Mouse (Mus musculus): ENCODE results near the gene Rusc2. TPM values are rescaled to one million over a fixed set of nuclear protein-coding genes. Genes with fewer than 3 reads are reported as not detected.
A peak's percentile ranks its signal among the peaks of the same experiment; 100 is the strongest.

Rusc2 gene
- polyA plus RNA-seq, 1 experiment: 8.5 TPM

GRCm38 (mm10) chr4:43447251-43447650 is 65.5 kb downstream of the Rusc2 start:
- DNase-seq (ENCODE audit: low read depth in 1 of 2, low spot score in 2 of 2): no peak
- Histone ChIP-seq H3K27ac (ENCODE audit: insufficient read depth, low read length) (no peak overlapping the region), H3K27me3 (ENCODE audit: control insufficient read depth, insufficient read depth, low read length) (no peaks in the 10 kb centered on the region), H3K4me3 (ENCODE audit: extremely low read depth, insufficient read depth, insufficient read length) (no peak overlapping the region), H3K4me1 (ENCODE audit: control insufficient read depth, insufficient read depth, insufficient read length) (peaks cover 3% of the 10 kb centered on the region; the same call in 1 of the 2 replicates), H3K36me3 (ENCODE audit: control insufficient read depth, insufficient read depth, low read length) (peaks cover 33% of the 10 kb centered on the region)
- 82% methylated on average over 13 of the region's 13 CpGs for WGBS
- TF ChIP-seq POLR2A (IDR thresholded peaks at IDR 0.05; ENCODE audit: low read depth, low read length): no peak
- TF ChIP-seq CTCF (IDR thresholded peaks at IDR 0.05; ENCODE audit: extremely low read depth, insufficient read depth, insufficient read length, insufficient replicate concordance): no peak

- TF ChIP-seq POLR2A (IDR thresholded peaks at IDR 0.05; ENCODE audit: low read depth, low read length) (no peak), CTCF (IDR thresholded peaks at IDR 0.05; ENCODE audit: extremely low read depth, insufficient read depth, insufficient read length, insufficient replicate concordance) (no peak)
- Histone ChIP-seq H3K4me3 (ENCODE audit: extremely low read depth, insufficient read depth, insufficient read length) (no peak overlapping the region), H3K4me1 (ENCODE audit: control insufficient read depth, insufficient read depth, insufficient read length) (peaks cover 10% of the 10 kb centered on the region; the same call in 1 of the 2 replicates), H3K27ac (ENCODE audit: insufficient read depth, low read length) (no peak overlapping the region), H3K36me3 (ENCODE audit: control insufficient read depth, insufficient read depth, low read length) (peaks cover 34% of the 10 kb centered on the region), H3K27me3 (ENCODE audit: control insufficient read depth, insufficient read depth, low read length) (no peaks in the 10 kb centered on the region)
- 89% methylated on average over 3 of the region's 3 CpGs for WGBS
- DNase-seq (ENCODE audit: low read depth in 1 of 2, low spot score in 2 of 2): no peak
Observed at GRCm38 (mm10) chr4:43448554-43448953, 66.8 kb downstream of the Rusc2 start.

- TF ChIP-seq CTCF (IDR thresholded peaks at IDR 0.05; ENCODE audit: extremely low read depth, insufficient read depth, insufficient read length, insufficient replicate concordance) (no peak), POLR2A (IDR thresholded peaks at IDR 0.05; ENCODE audit: low read depth, low read length) (no peak)
- H3K27me3 ChIP-seq (ENCODE audit: control insufficient read depth, insufficient read depth, low read length): no peaks in the 10 kb centered on the region
- 86% methylated on average over 11 of the region's 11 CpGs for WGBS
Observed at GRCm38 (mm10) chr4:43452315-43452714, 70.5 kb downstream of the Rusc2 start.

DNA sequence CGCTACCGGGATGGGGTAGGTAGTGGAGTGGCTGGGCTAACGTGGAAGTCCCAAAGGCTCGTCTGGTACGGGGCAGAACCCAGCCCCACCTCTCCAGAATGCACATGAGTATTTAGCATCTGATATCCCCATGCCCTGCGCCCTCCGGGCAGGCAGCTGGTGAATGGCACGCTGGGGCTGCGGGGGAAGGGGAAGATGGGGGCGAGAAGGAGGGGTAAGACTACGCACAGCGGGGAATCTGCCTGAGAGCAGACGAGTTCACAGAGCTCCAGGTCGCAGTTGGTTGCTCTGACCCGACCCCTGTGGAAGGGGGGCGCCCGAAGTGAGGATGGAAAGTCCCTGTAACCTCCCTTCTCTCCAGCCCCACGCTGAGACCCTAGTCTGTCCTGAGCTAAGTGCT is 71.6 kb downstream of the Rusc2 start:
- 3% methylated on average over 18 of the region's 18 CpGs for WGBS
- H3K4me1 ChIP-seq (ENCODE audit: control insufficient read depth, insufficient read depth, insufficient read length): peaks cover 36% of the 10 kb centered on the region; the same call in 1 of the 2 replicates

More at GRCm38 (mm10) chr4:43452315-43452714, 70.5 kb downstream of the Rusc2 start:
- Histone ChIP-seq H3K4me1 (ENCODE audit: control insufficient read depth, insufficient read depth, insufficient read length) (peaks cover 31% of the 10 kb centered on the region; the same call in 1 of the 2 replicates), H3K4me3 (ENCODE audit: extremely low read depth, insufficient read depth, insufficient read length) (peak overlapping the region; percentile 70), H3K27ac (ENCODE audit: insufficient read depth, low read length) (no peak overlapping the region), H3K36me3 (ENCODE audit: control insufficient read depth, insufficient read depth, low read length) (peaks cover 17% of the 10 kb centered on the region)
- no peak for DNase-seq (ENCODE audit: low read depth in 1 of 2, low spot score in 2 of 2)

DNA sequence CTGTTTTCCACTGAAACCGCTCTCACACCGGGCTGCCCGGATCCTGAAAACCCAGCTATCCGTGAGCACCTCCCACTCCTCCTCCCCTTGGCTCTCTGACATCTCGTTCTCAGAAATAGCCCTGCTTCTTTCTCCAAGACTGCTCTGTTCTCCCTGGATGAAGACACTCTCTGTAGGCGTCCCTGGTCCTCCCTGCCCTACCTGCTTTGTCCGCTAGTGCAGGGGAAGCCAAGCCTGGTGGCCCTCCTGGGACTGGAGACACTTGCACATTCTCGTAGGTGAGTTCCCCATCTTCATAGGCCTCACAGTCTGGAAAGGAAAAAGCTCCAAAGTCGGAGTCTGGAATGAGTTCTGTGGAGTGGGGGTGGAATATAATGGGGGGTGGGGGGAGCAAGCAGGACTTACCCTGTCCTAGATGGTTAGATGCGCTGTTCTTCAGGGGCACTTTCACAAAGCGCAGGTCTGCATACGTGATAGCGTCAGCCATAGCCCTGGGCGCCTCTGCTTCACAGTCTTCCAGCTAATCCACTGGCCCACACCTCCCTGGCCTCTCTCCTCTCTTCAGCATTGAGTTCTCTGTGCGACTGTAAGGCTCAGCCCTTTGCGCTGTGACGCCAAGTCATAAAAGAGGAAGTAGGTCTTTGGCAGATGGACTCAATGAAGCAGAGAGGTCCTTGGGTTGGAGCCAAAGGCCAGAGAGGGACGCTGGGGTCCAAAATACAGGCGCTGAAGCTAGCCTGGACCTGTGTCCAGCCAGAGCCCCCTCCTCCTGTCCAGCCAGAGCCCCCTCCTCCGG is 72.5 kb downstream of the Rusc2 start, which contains the start of gene Cd72:
TSS of gene Cd72 (minus strand) at position 588 of the 796 bp plus-strand sequence.
- DNase-seq (ENCODE audit: low read depth in 1 of 2, low spot score in 2 of 2): peak; percentile 68 to 75
- peak within 1 kb of the TSS; percentile 96 for H3K27ac ChIP-seq (ENCODE audit: insufficient read depth, low read length)

More for the DNA sequence above, 71.6 kb downstream of the Rusc2 start:
- peak in 1 of 2 experiments; percentile 37 for DNase-seq (ENCODE audit: low read depth in 1 of 2, low spot score in 2 of 2)
- Histone ChIP-seq H3K27ac (ENCODE audit: insufficient read depth, low read length) (peak overlapping the region; percentile 96), H3K36me3 (ENCODE audit: control insufficient read depth, insufficient read depth, low read length) (peaks cover 10% of the 10 kb centered on the region; the same call in 1 of the 2 replicates), H3K4me3 (ENCODE audit: extremely low read depth, insufficient read depth, insufficient read length) (peak overlapping the region; percentile 70), H3K27me3 (ENCODE audit: control insufficient read depth, insufficient read depth, low read length) (no peaks in the 10 kb centered on the region)
- TF ChIP-seq CTCF (IDR thresholded peaks at IDR 0.05; ENCODE audit: extremely low read depth, insufficient read depth, insufficient read length, insufficient replicate concordance): no peak
- peak; percentile 15; the same call in 1 of the 2 replicates for TF ChIP-seq POLR2A (IDR thresholded peaks at IDR 0.05; ENCODE audit: low read depth, low read length)

GRCm38 (mm10) chr4:43456470-43456869 is 74.7 kb downstream of the Rusc2 start:
- peak overlapping the region; percentile 91 for H3K27ac ChIP-seq (ENCODE audit: insufficient read depth, low read length)

More for the DNA sequence above, 72.5 kb downstream of the Rusc2 start, which contains the start of gene Cd72:
- TF ChIP-seq POLR2A (IDR thresholded peaks at IDR 0.05; ENCODE audit: low read depth, low read length) (peak; percentile 92), CTCF (IDR thresholded peaks at IDR 0.05; ENCODE audit: extremely low read depth, insufficient read depth, insufficient read length, insufficient replicate concordance) (peak; percentile 45; the same call in 1 of the 2 replicates)
- Histone ChIP-seq H3K27me3 (ENCODE audit: control insufficient read depth, insufficient read depth, low read length) (no peaks in the 10 kb centered on the region), H3K4me3 (ENCODE audit: extremely low read depth, insufficient read depth, insufficient read length) (peak within 1 kb of the TSS; percentile 70), H3K36me3 (ENCODE audit: control insufficient read depth, insufficient read depth, low read length) (peaks cover 9% of the 10 kb centered on the region; the same call in 1 of the 2 replicates), H3K4me1 (ENCODE audit: control insufficient read depth, insufficient read depth, insufficient read length) (peaks cover 36% of the 10 kb centered on the region; the same call in 1 of the 2 replicates)
- WGBS: 7% methylated on average over 20 of the region's 20 CpGs

More at GRCm38 (mm10) chr4:43456470-43456869, 74.7 kb downstream of the Rusc2 start:
- Histone ChIP-seq H3K36me3 (ENCODE audit: control insufficient read depth, insufficient read depth, low read length) (peaks cover 3% of the 10 kb centered on the region; the same call in 1 of the 2 replicates), H3K4me3 (ENCODE audit: extremely low read depth, insufficient read depth, insufficient read length) (no peak overlapping the region), H3K4me1 (ENCODE audit: control insufficient read depth, insufficient read depth, insufficient read length) (peaks cover 36% of the 10 kb centered on the region; the same call in 1 of the 2 replicates), H3K27me3 (ENCODE audit: control insufficient read depth, insufficient read depth, low read length) (no peaks in the 10 kb centered on the region)
- TF ChIP-seq CTCF (IDR thresholded peaks at IDR 0.05; ENCODE audit: extremely low read depth, insufficient read depth, insufficient read length, insufficient replicate concordance): no peak
- peak; percentile 15; the same call in 1 of the 2 replicates for TF ChIP-seq POLR2A (IDR thresholded peaks at IDR 0.05; ENCODE audit: low read depth, low read length)
- peak; percentile 77 to 85 for DNase-seq (ENCODE audit: low read depth in 1 of 2, low spot score in 2 of 2)
- WGBS: 9% methylated on average over 4 of the region's 4 CpGs

Data from spleen, adult 2 months (tissue).